ENCODE assay signal across 18 mouse cellular contexts in genomic region chr3:115240497-115240896, GRCm38 (mm10).
"Had no signal": no experiment of that assay in that cellular context is flagged by ENCODE, and none has a peak within 500 bp of the region (broad histone marks: within the 10 kb centered on the region; RNA-seq: fewer than 3 reads in every experiment).

No protein-coding gene starts in this region.

- H3K9me3 ChIP-seq: liver, embryonic 12.5 days; megakaryocyte, embryonic 14.5 days; neural tube, embryonic 13.5 days; neural tube, embryonic 15.5 days had no signal

- H3K9ac ChIP-seq: liver, embryonic 12.5 days; liver, embryonic 14.5 days; lung, embryonic 14.5 days; neural tube, embryonic 13.5 days; neural tube, embryonic 15.5 days had no signal

- H3K4me3 ChIP-seq: liver, embryonic 12.5 days; megakaryocyte, embryonic 14.5 days; myocyte; neural tube, embryonic 13.5 days; neural tube, embryonic 15.5 days had no signal

- H3K27me3 ChIP-seq: liver, embryonic 12.5 days; megakaryocyte, embryonic 14.5 days; neural tube, embryonic 13.5 days; neural tube, embryonic 15.5 days had no signal

- H3K27ac ChIP-seq: liver, embryonic 12.5 days; liver, embryonic 14.5 days; macrophage; neural tube, embryonic 13.5 days; neural tube, embryonic 15.5 days had no signal

- H3K4me1 ChIP-seq: liver, embryonic 12.5 days; megakaryocyte, embryonic 14.5 days; neural tube, embryonic 13.5 days; neural tube, embryonic 15.5 days had no signal

- H3K4me2 ChIP-seq: liver, embryonic 12.5 days; lung, embryonic 14.5 days; neural tube, embryonic 13.5 days; neural tube, embryonic 15.5 days had no signal

- DNase-seq: lung, adult 18-20 months; lung, embryonic 14.5 days; lung, postnatal 10 days; retina, postnatal 1 day; right cerebral cortex, adult 18-20 months; right cerebral cortex, postnatal 25 days; right cerebral cortex, postnatal 4 days; spleen, adult 18-20 months; thymus, adult 18-20 months; thymus, postnatal 14 days; thymus, postnatal 36 days had no signal

- H3K36me3 ChIP-seq: liver, embryonic 12.5 days; neural tube, embryonic 13.5 days; neural tube, embryonic 15.5 days had no signal

- ATAC-seq: liver, embryonic 12.5 days had no signal
